Mouse (Mus musculus) embryonic facial prominence, embryonic 15.5 days (tissue): ENCODE results near the gene Npr1. TPM values are rescaled to one million over a fixed set of nuclear protein-coding genes. Genes with fewer than 3 reads are reported as not detected.

ENCODE experiments used
- ATAC-seq: fragments of 200-750 bp; cut with Nextera tagmentation; 2 replicates; pipeline ENCODE4 v1.8.0; 2017; ENCODE audit warnings: low read depth, moderate TSS enrichment; ENCODE audit not compliant: insufficient number of reproducible peaks, low FRiP score, low TSS enrichment
- H3K27ac ChIP-seq: fragments of 300-500 bp; sonication (generic); replicated peaks from 2 replicates; pipeline ENCODE4 v1.5.1; 2015; ENCODE audit warnings: mild to moderate bottlenecking, inconsistent platforms
- H3K27me3 ChIP-seq: fragments of 300-500 bp; sonication (generic); 2 replicates; pipeline ENCODE4 v1.6.1; 2015; ENCODE audit warnings: inconsistent platforms
- H3K36me3 ChIP-seq: fragments of 300-500 bp; sonication (generic); 2 replicates; pipeline ENCODE4 v1.6.1; 2015; ENCODE audit warnings: mild to moderate bottlenecking, inconsistent platforms
- H3K4me1 ChIP-seq: fragments of 300-500 bp; sonication (generic); 2 replicates; pipeline ENCODE4 v1.6.1; 2015; ENCODE audit warnings: inconsistent platforms
- H3K4me2 ChIP-seq: fragments of 300-500 bp; sonication (generic); replicated peaks from 2 replicates; pipeline ENCODE4 v1.6.1; 2015; ENCODE audit warnings: mild to moderate bottlenecking, inconsistent platforms
- H3K4me3 ChIP-seq: fragments of 300-500 bp; sonication (generic); replicated peaks from 2 replicates; pipeline ENCODE4 v1.5.1; 2015; ENCODE audit warnings: mild to moderate bottlenecking, inconsistent platforms
- H3K9ac ChIP-seq: fragments of 300-500 bp; sonication (generic); 2 replicates; pipeline ENCODE4 v1.6.1; 2015; ENCODE audit warnings: inconsistent platforms
- H3K9me3 ChIP-seq: fragments of 300-500 bp; sonication (generic); replicated peaks from 2 replicates; pipeline ENCODE4 v1.6.1; 2016; ENCODE audit warnings: inconsistent platforms
- WGBS: fragments of 180-500 bp; shearing (Covaris S2); methylation state at CpG from one replicate; pipeline ENCODE4 v1.1.7; 2015; 5-methylcytosine and 5-hydroxymethylcytosine counted together
- polyA plus RNA-seq: library from polyadenylated mRNA; unstranded; fragments of >200 nt; fragmentation: Nextera tagmentation; extraction: Ambion mirVana; gene quantifications from 2 replicates; pipeline ENCODE4 v1.2.1, GENCODE M21; 2015

Npr1 gene
- polyA plus RNA-seq, 1 experiment from 2014 or later, result 6.2 TPM

GRCm38 (mm10) chr3:90406414-90406813 is 59.3 kb downstream of the Npr1 start:
- no peak overlapping the region for H3K4me3 ChIP-seq
- WGBS, result 96% methylated on average over 5 of the region's 5 CpGs
- no peak for ATAC-seq

DNA sequence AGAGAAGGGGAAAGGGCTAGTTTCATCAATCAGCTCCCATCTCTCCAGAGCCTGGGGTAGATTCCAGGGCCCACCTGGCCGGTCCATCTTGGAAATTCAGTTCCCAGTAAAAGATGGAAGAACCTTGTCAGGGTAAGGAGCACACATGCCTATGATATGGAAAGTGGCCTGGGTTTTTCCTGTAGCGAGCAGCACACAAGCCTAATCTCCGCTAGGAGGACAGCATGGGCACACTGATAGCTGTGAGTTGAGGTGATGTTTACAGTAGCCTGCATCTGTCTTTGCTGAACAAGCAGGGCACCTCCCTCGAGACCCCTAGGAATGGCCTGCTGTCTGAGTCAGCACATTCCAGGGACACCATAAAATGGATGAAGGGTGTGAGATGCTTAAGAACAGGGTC is 61.1 kb downstream of the Npr1 start:
- ATAC-seq, result no peak
- Histone ChIP-seq H3K27ac (no peak overlapping the region), H3K36me3 (peaks cover 97% of the 10 kb centered on the region), H3K4me3 (no peak overlapping the region), H3K4me1 (no peaks in the 10 kb centered on the region), H3K9ac (no peak overlapping the region), H3K4me2 (no peak overlapping the region), H3K9me3 (no peaks in the 10 kb centered on the region), H3K27me3 (no peaks in the 10 kb centered on the region)
- 84% methylated on average over 4 of the region's 4 CpGs for WGBS

More at GRCm38 (mm10) chr3:90406414-90406813, 59.3 kb downstream of the Npr1 start:
- peaks cover 94% of the 10 kb centered on the region for H3K36me3 ChIP-seq
- H3K9ac ChIP-seq, result no peak overlapping the region
- H3K27ac ChIP-seq, result no peak overlapping the region
- no peak overlapping the region for H3K4me2 ChIP-seq
- no peaks in the 10 kb centered on the region for H3K9me3 ChIP-seq
- no peaks in the 10 kb centered on the region for H3K27me3 ChIP-seq
- no peaks in the 10 kb centered on the region for H3K4me1 ChIP-seq

GRCm38 (mm10) chr3:90404121-90404520 is 61.5 kb downstream of the Npr1 start:
- H3K27me3 ChIP-seq, result no peaks in the 10 kb centered on the region
- H3K4me2 ChIP-seq, result no peak overlapping the region
- H3K9me3 ChIP-seq, result no peaks in the 10 kb centered on the region
- no peaks in the 10 kb centered on the region for H3K4me1 ChIP-seq
- WGBS, result 85% methylated on average over 3 of the region's 3 CpGs
- H3K4me3 ChIP-seq, result no peak overlapping the region
- no peak for ATAC-seq
- peaks cover 97% of the 10 kb centered on the region for H3K36me3 ChIP-seq
- no peak overlapping the region for H3K9ac ChIP-seq
- no peak overlapping the region for H3K27ac ChIP-seq

DNA sequence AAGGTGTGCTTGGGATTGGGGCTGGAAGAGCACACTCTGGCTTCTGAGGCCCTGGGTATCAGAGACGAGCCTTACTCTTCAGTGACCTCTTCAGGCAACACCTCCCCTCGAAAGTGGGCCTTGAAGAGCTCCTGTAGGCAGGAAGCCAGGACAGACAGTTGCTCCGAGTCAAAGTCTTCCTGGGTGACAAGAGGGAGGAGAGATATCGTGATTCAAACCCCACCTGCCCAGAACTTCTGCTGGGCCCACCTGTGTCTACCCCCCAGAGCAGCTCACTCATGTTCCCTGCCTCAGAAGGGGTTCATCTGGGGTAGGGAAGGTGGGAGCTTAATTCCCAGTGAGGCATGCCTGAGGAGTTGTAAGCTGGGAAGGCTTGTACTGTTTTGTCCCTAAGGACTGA is 64.7 kb downstream of the Npr1 start:
- Histone ChIP-seq H3K4me1 (no peaks in the 10 kb centered on the region), H3K4me3 (no peak overlapping the region), H3K36me3 (peaks cover 94% of the 10 kb centered on the region), H3K27me3 (no peaks in the 10 kb centered on the region), H3K4me2 (no peak overlapping the region), H3K27ac (no peak overlapping the region), H3K9me3 (no peaks in the 10 kb centered on the region), H3K9ac (no peak overlapping the region)
- 71% methylated on average over 4 of the region's 4 CpGs for WGBS
- ATAC-seq, result no peak

Other genes starting within 250 kb of the Npr1 start
- gene Jtb, start 234.3 kb downstream of the Npr1 start, polyA plus RNA-seq, result 111 and 121 TPM in 2 replicates
- 6.1 and 7.3 TPM in 2 replicates for gene Creb3l4, start 222.4 kb downstream of the Npr1 start, polyA plus RNA-seq
- gene Slc39a1, start 217.7 kb downstream of the Npr1 start, polyA plus RNA-seq, result 107 and 115 TPM in 2 replicates
- 24.7 and 27.8 TPM in 2 replicates for gene Crtc2, start 211.7 kb downstream of the Npr1 start, polyA plus RNA-seq
- gene Dennd4b, start 200.7 kb downstream of the Npr1 start, polyA plus RNA-seq, result 4.0 and 4.5 TPM in 2 replicates
- 15.2 and 16.8 TPM in 2 replicates for gene Gatad2b, start 172.7 kb downstream of the Npr1 start, polyA plus RNA-seq
- 32.1 and 34.6 TPM in 2 replicates for gene Slc27a3, start 75.9 kb downstream of the Npr1 start, polyA plus RNA-seq
- gene Ints3, start 32.2 kb downstream of the Npr1 start, polyA plus RNA-seq, result 27.6 and 28.5 TPM in 2 replicates
- 182 and 183 TPM in 2 replicates for gene Ilf2, start 10.3 kb upstream of the Npr1 start, polyA plus RNA-seq
- gene Snapin, start 25.2 kb upstream of the Npr1 start, polyA plus RNA-seq, result 95.4 and 104 TPM in 2 replicates
- gene Chtop, start 43.6 kb upstream of the Npr1 start, polyA plus RNA-seq, result 155 and 159 TPM in 2 replicates
- 52.3 and 63.7 TPM in 2 replicates for gene S100a1, start 48.5 kb upstream of the Npr1 start, polyA plus RNA-seq
- 45.9 and 51.8 TPM in 2 replicates for gene S100a13, start 48.6 kb upstream of the Npr1 start, polyA plus RNA-seq
- 134 and 141 TPM in 2 replicates for gene S100a14, start 61.0 kb upstream of the Npr1 start, polyA plus RNA-seq
- 321 and 322 TPM in 2 replicates for gene S100a16, start 71.4 kb upstream of the Npr1 start, polyA plus RNA-seq
- gene S100a3, start 94.7 kb upstream of the Npr1 start, polyA plus RNA-seq, result 35.0 and 74.2 TPM in 2 replicates
- not detected in 2 replicates for gene S100a2, start 124.4 kb upstream of the Npr1 start, polyA plus RNA-seq
- gene Gm42674, start 136.0 kb upstream of the Npr1 start, polyA plus RNA-seq, result not detected in 2 replicates
- gene S100a4, start 137.9 kb upstream of the Npr1 start, polyA plus RNA-seq, result 24.9 and 31.5 TPM in 2 replicates
- 2.8 and 3.1 TPM in 2 replicates for gene S100a5, start 142.7 kb upstream of the Npr1 start, polyA plus RNA-seq
- gene S100a6, start 147.0 kb upstream of the Npr1 start, polyA plus RNA-seq, result 449 and 474 TPM in 2 replicates
- 6.0 and 8.7 TPM in 2 replicates for gene S100a7a, start 188.2 kb upstream of the Npr1 start, polyA plus RNA-seq
- gene S100a8, start 203.1 kb upstream of the Npr1 start, polyA plus RNA-seq, result 35.0 and 35.3 TPM in 2 replicates
- 22.1 TPM in 2 replicates for gene S100a9, start 229.9 kb upstream of the Npr1 start, polyA plus RNA-seq